22 mouse cellular contexts compared by ENCODE assay signal in genomic region chr9:101057156-101057555, GRCm38 (mm10). TPM values are rescaled to one million over a fixed set of nuclear protein-coding genes. Genes with fewer than 3 reads are reported as not detected.
DNase-seq lines count a peak whose midpoint lies in the region; TF ChIP-seq lines count a peak whose summit lies in the region.
"Had no signal": no experiment of that assay in that cellular context is flagged by ENCODE, and none has a peak within 500 bp of the region (broad histone marks: within the 10 kb centered on the region; RNA-seq: fewer than 3 reads in every experiment).

No protein-coding gene starts in this region.

- TF ChIP-seq POLR2A in thymus, adult 2 months (IDR thresholded peaks at IDR 0.05; ENCODE audit: control insufficient read depth, extremely low read depth, insufficient read depth, low read length, poor library complexity): no peak
- no peak for TF ChIP-seq POLR2A in small intestine, adult 2 months (IDR thresholded peaks at IDR 0.05; ENCODE audit: low read depth, low read length)

- H3K27ac ChIP-seq in thymus, adult 2 months (ENCODE audit: control insufficient read depth, insufficient read depth, low read length): no peak overlapping the region
- peak overlapping the region; percentile 12; the same call in 1 of the 2 replicates for H3K27ac ChIP-seq in small intestine, adult 2 months (ENCODE audit: insufficient read depth, low read depth, low read length)
- H3K27ac ChIP-seq: embryonic facial prominence, embryonic 12.5 days; embryonic facial prominence, embryonic 15.5 days; forebrain, embryonic 15.5 days; heart, embryonic 15.5 days; hindbrain, embryonic 10.5 days; hindbrain, embryonic 13.5 days had no signal

- WGBS in thymus, adult 2 months: 97% methylated on average over 4 of the region's 4 CpGs
- 78% methylated on average over 4 of the region's 4 CpGs for WGBS in small intestine, adult 2 months

- no peaks in the 10 kb centered on the region for H3K27me3 ChIP-seq in thymus, adult 2 months (ENCODE audit: control insufficient read depth, insufficient read depth, low read length)
- H3K27me3 ChIP-seq in small intestine, adult 2 months (ENCODE audit: control insufficient read depth, insufficient read depth, low read length): no peaks in the 10 kb centered on the region
- H3K27me3 ChIP-seq: embryonic facial prominence, embryonic 12.5 days; embryonic facial prominence, embryonic 15.5 days; forebrain, embryonic 15.5 days; heart, embryonic 15.5 days; hindbrain, embryonic 13.5 days had no signal

- DNase-seq in thymus, postnatal 0 days (ENCODE audit: low spot score): peak; percentile 20
- no peak for DNase-seq in thymus, adult 2 months
- peak; percentile 55 for DNase-seq in CD4-positive, CD25-positive, alpha-beta regulatory T cell, adult 2 months (ENCODE audit: low read depth, low spot score)
- peak; percentile 15 for DNase-seq in T-cell, adult 2 months (ENCODE audit: low spot score)
- no peak for DNase-seq in lung, postnatal 25 days (ENCODE audit: low spot score)
- DNase-seq in embryo, embryonic 10.5 days (ENCODE audit: low spot score): no peak
- DNase-seq: adrenal gland, adult 8-10 months; adrenal gland, postnatal 25 days; cerebellum, adult 11-12 months; cerebellum, adult 9-10 months; cerebellum, postnatal 14 days; gastrocnemius, postnatal 25 days; heart, postnatal 10 days; heart, postnatal 36 days; kidney, adult 11 months had no signal

- peaks cover 6% of the 10 kb centered on the region for H3K4me1 ChIP-seq in thymus, adult 2 months (replicated peaks; ENCODE audit: control insufficient read depth, insufficient read depth, low read length)
- H3K4me1 ChIP-seq in small intestine, adult 2 months (ENCODE audit: control insufficient read depth, insufficient read depth, insufficient read length, low read length): peaks cover 7% of the 10 kb centered on the region
- H3K4me1 ChIP-seq: embryonic facial prominence, embryonic 12.5 days; embryonic facial prominence, embryonic 15.5 days; forebrain, embryonic 15.5 days; heart, embryonic 15.5 days; hindbrain, embryonic 10.5 days; hindbrain, embryonic 13.5 days had no signal

- no peak for TF ChIP-seq CTCF in thymus, adult 2 months (IDR thresholded peaks at IDR 0.05; ENCODE audit: borderline replicate concordance, control insufficient read depth, extremely low read depth, insufficient read depth, low read length, poor library complexity)
- TF ChIP-seq CTCF in small intestine, adult 2 months (IDR thresholded peaks at IDR 0.05; ENCODE audit: extremely low read depth, insufficient read length, insufficient replicate concordance, low read depth, low read length): no peak

- no peaks in the 10 kb centered on the region for H3K36me3 ChIP-seq in thymus, adult 2 months (ENCODE audit: control insufficient read depth, insufficient read depth, low read length)
- H3K36me3 ChIP-seq in small intestine, adult 2 months (ENCODE audit: control insufficient read depth, insufficient read depth, low read length): no peaks in the 10 kb centered on the region
- H3K36me3 ChIP-seq: embryonic facial prominence, embryonic 12.5 days; embryonic facial prominence, embryonic 15.5 days; forebrain, embryonic 15.5 days; heart, embryonic 15.5 days; hindbrain, embryonic 10.5 days; hindbrain, embryonic 13.5 days had no signal

- no peak overlapping the region for H3K4me3 ChIP-seq in thymus, adult 2 months (ENCODE audit: control insufficient read depth, insufficient read depth, low read length)
- H3K4me3 ChIP-seq in small intestine, adult 2 months (ENCODE audit: low read depth, low read length): no peak overlapping the region
- H3K4me3 ChIP-seq: embryonic facial prominence, embryonic 12.5 days; embryonic facial prominence, embryonic 15.5 days; forebrain, embryonic 15.5 days; heart, embryonic 15.5 days; hindbrain, embryonic 10.5 days; hindbrain, embryonic 13.5 days had no signal

RNA-seq across cellular contexts. Expression of gene Msl2, which starts 16.7 kb away (rescaled TPM):
- 9.5 and 11.7 TPM in 2 replicates for polyA plus RNA-seq in thymus, postnatal 0 days (2015; fragmentation: Nextera tagmentation; extraction: Ambion mirVana)
- polyA plus RNA-seq in thymus, adult 2 months (2012; rRNA removed): 64.0 and 91.7 TPM in 2 replicates
- polyA plus RNA-seq in small intestine, adult 2 months (2012; rRNA removed): 14.2 and 24.4 TPM in 2 replicates

RNA-seq across cellular contexts. Expression of gene Pccb, which starts 22.5 kb away (rescaled TPM):
- 13.4 and 13.9 TPM in 2 replicates for polyA plus RNA-seq in thymus, postnatal 0 days (2015; fragmentation: Nextera tagmentation; extraction: Ambion mirVana)
- polyA plus RNA-seq in thymus, adult 2 months (2012; rRNA removed): 43.4 and 43.8 TPM in 2 replicates
- polyA plus RNA-seq in small intestine, adult 2 months (2012; rRNA removed): 41.9 and 60.1 TPM in 2 replicates

Comparison
In these comparisons a context has a peak if more than half of its experiments do, and no peak if none do; other contexts are left out.
1. DNase-seq: peak in thymus, postnatal 0 days (single experiment), CD4-positive, CD25-positive, alpha-beta regulatory T cell, adult 2 months (single experiment) and T-cell, adult 2 months (single experiment); none in thymus, adult 2 months (single experiment), lung, postnatal 25 days (single experiment) and embryo, embryonic 10.5 days (single experiment).